Mouse (Mus musculus): Measurements from ENCODE around the gene Efcab8. TPM values are rescaled to one million over a fixed set of nuclear protein-coding genes. Genes with fewer than 3 reads are reported as not detected.

The Efcab8 gene
- 1.2 TPM in 2 replicates for total RNA-seq (2012; rRNA removed)

GRCm38 (mm10) chr2:153779394-153779981 lies at the start of gene Efcab8:
Gene Efcab8 (plus strand): TSS chr2:153779931.
- DNase-seq (ENCODE audit: low read depth, low spot score): no peak
- peak within 1 kb of the TSS; percentile 17; the same call in 1 of the 2 replicates for H3K9ac ChIP-seq (ENCODE audit: insufficient read depth, low read depth, low read length, poor library complexity, severe bottlenecking)
- H3K4me1 ChIP-seq (ENCODE audit: control insufficient read depth in 2 of 2, insufficient read depth in 2 of 2, low read length in 2 of 2, poor library complexity in 1 of 2): peaks cover 0 to 8% of the 10 kb centered on the region in 2 experiments; a peak in 1 of 4 replicates
- in situ Hi-C loops (cut with MboI; ENCODE audit: low sequenced_read_pairs in 2 of 2, unreplicated experiment in 2 of 2): no loop called here
- H3K36me3 ChIP-seq (ENCODE audit: control insufficient read depth, insufficient read depth, low read length, poor library complexity, severe bottlenecking): no peaks in the 10 kb centered on the region
- H3K27ac ChIP-seq (ENCODE audit: insufficient read depth, low read depth, low read length, poor library complexity, severe bottlenecking): no peak within 1 kb of the TSS
- no peaks in the 10 kb centered on the region for H3K9me3 ChIP-seq (ENCODE audit: control insufficient read depth, insufficient read depth, low read depth, low read length)
- TF ChIP-seq ZC3H11A (IDR thresholded peaks at IDR 0.05; ENCODE audit: borderline replicate concordance, low read depth, low read length): no peak
- TF ChIP-seq MAFK (IDR thresholded peaks at IDR 0.05; ENCODE audit: insufficient read depth, low read depth, low read length): no peak
- no peak for TF ChIP-seq ZNF384 (IDR thresholded peaks at IDR 0.05; ENCODE audit: low read depth, low read length)
- no peak for TF ChIP-seq CHD2 (IDR thresholded peaks at IDR 0.05; ENCODE audit: low read depth, low read length)
- TF ChIP-seq HCFC1 (IDR thresholded peaks at IDR 0.05; ENCODE audit: borderline replicate concordance, insufficient read depth, low read length): no peak
- H3K4me3 ChIP-seq (ENCODE audit: insufficient read depth in 1 of 2, low read depth in 1 of 2, low read length in 2 of 2, poor library complexity in 1 of 2, severe bottlenecking in 1 of 2): peak within 1 kb of the TSS; percentile 55 to 67

- no peak for DNase-seq (ENCODE audit: low read depth, low spot score)
- TF ChIP-seq ZNF384 (IDR thresholded peaks at IDR 0.05; ENCODE audit: low read depth, low read length) (no peak), HCFC1 (IDR thresholded peaks at IDR 0.05; ENCODE audit: borderline replicate concordance, insufficient read depth, low read length) (no peak), ZC3H11A (IDR thresholded peaks at IDR 0.05; ENCODE audit: borderline replicate concordance, low read depth, low read length) (no peak)
- Histone ChIP-seq H3K27ac (ENCODE audit: insufficient read depth, low read depth, low read length, poor library complexity, severe bottlenecking) (no peak overlapping the region), H3K36me3 (ENCODE audit: control insufficient read depth, insufficient read depth, low read length, poor library complexity, severe bottlenecking) (no peaks in the 10 kb centered on the region), H3K4me1 (ENCODE audit: control insufficient read depth in 2 of 2, insufficient read depth in 2 of 2, low read length in 2 of 2, poor library complexity in 1 of 2) (no peaks in the 10 kb centered on the region), H3K9me3 (ENCODE audit: control insufficient read depth, insufficient read depth, low read depth, low read length) (no peaks in the 10 kb centered on the region), H3K9ac (ENCODE audit: insufficient read depth, low read depth, low read length, poor library complexity, severe bottlenecking) (no peak overlapping the region), H3K4me3 (ENCODE audit: insufficient read depth in 1 of 2, low read depth in 1 of 2, low read length in 2 of 2, poor library complexity in 1 of 2, severe bottlenecking in 1 of 2) (no peak overlapping the region)
- in situ Hi-C loops (cut with MboI; ENCODE audit: low sequenced_read_pairs in 2 of 2, unreplicated experiment in 2 of 2): no loop called here
These were observed 45.7 kb upstream of the Efcab8 start for GRCm38 (mm10) chr2:153734033-153734432.

GRCm38 (mm10) chr2:153740500-153741436 lies 39.0 kb upstream of the Efcab8 start, which contains the start of gene Mapre1:
Gene Mapre1 (plus strand): TSS chr2:153741274.
- H3K4me3 ChIP-seq (ENCODE audit: insufficient read depth in 1 of 2, low read depth in 1 of 2, low read length in 2 of 2, poor library complexity in 1 of 2, severe bottlenecking in 1 of 2): peak within 1 kb of the TSS; percentile 88
- no peaks in the 10 kb centered on the region for H3K9me3 ChIP-seq (ENCODE audit: control insufficient read depth, insufficient read depth, low read depth, low read length)
- H3K9ac ChIP-seq (ENCODE audit: insufficient read depth, low read depth, low read length, poor library complexity, severe bottlenecking): peak within 1 kb of the TSS; percentile 97
- peak within 1 kb of the TSS; percentile 94 for H3K27ac ChIP-seq (ENCODE audit: insufficient read depth, low read depth, low read length, poor library complexity, severe bottlenecking)
- TF ChIP-seq ZC3H11A (IDR thresholded peaks at IDR 0.05; ENCODE audit: borderline replicate concordance, low read depth, low read length) (no peak), CHD2 (IDR thresholded peaks at IDR 0.05; ENCODE audit: low read depth, low read length) (0 out of 2 replicates have a peak, but pooled peaks have one; percentile 23)
- in situ Hi-C loops (cut with MboI; ENCODE audit: low sequenced_read_pairs in 2 of 2, unreplicated experiment in 2 of 2): no loop called here
- DNase-seq (ENCODE audit: low read depth, low spot score): peak; percentile 98
- peaks cover 2 to 4% of the 10 kb centered on the region in 2 experiments for H3K4me1 ChIP-seq (ENCODE audit: control insufficient read depth in 2 of 2, insufficient read depth in 2 of 2, low read length in 2 of 2, poor library complexity in 1 of 2)
- no peaks in the 10 kb centered on the region; the same call in 1 of the 2 replicates for H3K36me3 ChIP-seq (ENCODE audit: control insufficient read depth, insufficient read depth, low read length, poor library complexity, severe bottlenecking)

- no peak for TF ChIP-seq CHD2 (IDR thresholded peaks at IDR 0.05; ENCODE audit: low read depth, low read length)
- TF ChIP-seq HCFC1 (IDR thresholded peaks at IDR 0.05; ENCODE audit: borderline replicate concordance, insufficient read depth, low read length): peak; percentile 28; the same call in 1 of the 2 replicates
- in situ Hi-C loops (cut with MboI; ENCODE audit: low sequenced_read_pairs in 2 of 2, unreplicated experiment in 2 of 2): no loop called here
- H3K4me3 ChIP-seq (ENCODE audit: insufficient read depth in 1 of 2, low read depth in 1 of 2, low read length in 2 of 2, poor library complexity in 1 of 2, severe bottlenecking in 1 of 2): peak overlapping the region; percentile 88
- H3K9ac ChIP-seq (ENCODE audit: insufficient read depth, low read depth, low read length, poor library complexity, severe bottlenecking): peak overlapping the region; percentile 97
- no peaks in the 10 kb centered on the region for H3K9me3 ChIP-seq (ENCODE audit: control insufficient read depth, insufficient read depth, low read depth, low read length)
- H3K4me1 ChIP-seq (ENCODE audit: control insufficient read depth in 2 of 2, insufficient read depth in 2 of 2, low read length in 2 of 2, poor library complexity in 1 of 2): peaks cover 2 to 4% of the 10 kb centered on the region in 2 experiments
- peak; percentile 65 for DNase-seq (ENCODE audit: low read depth, low spot score)
- H3K36me3 ChIP-seq (ENCODE audit: control insufficient read depth, insufficient read depth, low read length, poor library complexity, severe bottlenecking): no peaks in the 10 kb centered on the region; the same call in 1 of the 2 replicates
- H3K27ac ChIP-seq (ENCODE audit: insufficient read depth, low read depth, low read length, poor library complexity, severe bottlenecking): peak overlapping the region; percentile 94
These were observed 38.2 kb upstream of the Efcab8 start for GRCm38 (mm10) chr2:153741437-153742065.

Measured in ES-E14 (cell line).